Mouse (Mus musculus): ENCODE results near the gene Mrps35. TPM values are rescaled to one million over a fixed set of nuclear protein-coding genes. Genes with fewer than 3 reads are reported as not detected.

Gene Mrps35
- polyA plus RNA-seq, 1 experiment from 2014 or later: 78.5 TPM

- 96% methylated on average over 8 of the region's 8 CpGs for WGBS
These were observed 9.1 kb downstream of the Mrps35 start for GRCm38 (mm10) chr6:147051666-147052065.

GRCm38 (mm10) chr6:147052440-147052839 is 9.9 kb downstream of the Mrps35 start:
- H3K27ac ChIP-seq (ENCODE audit: low read length): no peak overlapping the region
- no peaks in the 10 kb centered on the region for H3K9me3 ChIP-seq (ENCODE audit: control insufficient read depth, low read length)
- peaks cover 16% of the 10 kb centered on the region for H3K36me3 ChIP-seq (ENCODE audit: control insufficient read depth, insufficient read depth)
- peaks cover 10% of the 10 kb centered on the region; the same call in 1 of the 2 replicates for H3K4me1 ChIP-seq (replicated peaks; ENCODE audit: control insufficient read depth, insufficient read depth, low read length)
- ATAC-seq: no peak
- no peaks in the 10 kb centered on the region for H3K27me3 ChIP-seq (replicated peaks; ENCODE audit: control insufficient read depth, insufficient read depth, low read length)
- H3K4me3 ChIP-seq (replicated peaks; ENCODE audit: low read length): no peak overlapping the region
- no peak overlapping the region for H3K9ac ChIP-seq (replicated peaks; ENCODE audit: low read depth, low read length)
- 92% methylated on average over 9 of the region's 9 CpGs for WGBS
- H3K4me2 ChIP-seq (ENCODE audit: low read length): no peak overlapping the region

More at GRCm38 (mm10) chr6:147051666-147052065, 9.1 kb downstream of the Mrps35 start:
- no peak for ATAC-seq
- Histone ChIP-seq H3K27me3 (replicated peaks; ENCODE audit: control insufficient read depth, insufficient read depth, low read length) (no peaks in the 10 kb centered on the region), H3K4me2 (ENCODE audit: low read length) (no peak overlapping the region), H3K9me3 (ENCODE audit: control insufficient read depth, low read length) (no peaks in the 10 kb centered on the region), H3K36me3 (ENCODE audit: control insufficient read depth, insufficient read depth) (peaks cover 17% of the 10 kb centered on the region), H3K4me3 (replicated peaks; ENCODE audit: low read length) (no peak overlapping the region), H3K9ac (replicated peaks; ENCODE audit: low read depth, low read length) (no peak overlapping the region), H3K27ac (ENCODE audit: low read length) (no peak overlapping the region), H3K4me1 (replicated peaks; ENCODE audit: control insufficient read depth, insufficient read depth, low read length) (peaks cover 10% of the 10 kb centered on the region; the same call in 1 of the 2 replicates)

GRCm38 (mm10) chr6:147053785-147054646 is 11.5 kb downstream of the Mrps35 start:
- Histone ChIP-seq H3K36me3 (ENCODE audit: control insufficient read depth, insufficient read depth) (peaks cover 11% of the 10 kb centered on the region), H3K27me3 (replicated peaks; ENCODE audit: control insufficient read depth, insufficient read depth, low read length) (no peaks in the 10 kb centered on the region)

GRCm38 (mm10) chr6:147055374-147055977 is 12.9 kb downstream of the Mrps35 start:
- peaks cover 7% of the 10 kb centered on the region for H3K36me3 ChIP-seq (ENCODE audit: control insufficient read depth, insufficient read depth)
- H3K27ac ChIP-seq (ENCODE audit: low read length): no peak overlapping the region
- H3K4me1 ChIP-seq (replicated peaks; ENCODE audit: control insufficient read depth, insufficient read depth, low read length): peaks cover 10% of the 10 kb centered on the region; the same call in 1 of the 2 replicates
- no peak overlapping the region for H3K9ac ChIP-seq (replicated peaks; ENCODE audit: low read depth, low read length)
- H3K9me3 ChIP-seq (ENCODE audit: control insufficient read depth, low read length): no peaks in the 10 kb centered on the region
- H3K4me3 ChIP-seq (replicated peaks; ENCODE audit: low read length): no peak overlapping the region
- H3K4me2 ChIP-seq (ENCODE audit: low read length): no peak overlapping the region
- H3K27me3 ChIP-seq (replicated peaks; ENCODE audit: control insufficient read depth, insufficient read depth, low read length): no peaks in the 10 kb centered on the region
- WGBS: 86% methylated on average over 10 of the region's 10 CpGs
- no peak for ATAC-seq

More at GRCm38 (mm10) chr6:147053785-147054646, 11.5 kb downstream of the Mrps35 start:
- no peak overlapping the region for H3K9ac ChIP-seq (replicated peaks; ENCODE audit: low read depth, low read length)
- H3K4me3 ChIP-seq (replicated peaks; ENCODE audit: low read length): no peak overlapping the region
- no peaks in the 10 kb centered on the region for H3K9me3 ChIP-seq (ENCODE audit: control insufficient read depth, low read length)
- H3K4me2 ChIP-seq (ENCODE audit: low read length): no peak overlapping the region
- ATAC-seq: peak; percentile 93
- H3K4me1 ChIP-seq (replicated peaks; ENCODE audit: control insufficient read depth, insufficient read depth, low read length): peaks cover 10% of the 10 kb centered on the region; the same call in 1 of the 2 replicates
- H3K27ac ChIP-seq (ENCODE audit: low read length): no peak overlapping the region
- WGBS: 56% methylated on average over 19 of the region's 19 CpGs

GRCm38 (mm10) chr6:147059326-147059725 is 16.8 kb downstream of the Mrps35 start:
- peaks cover 5% of the 10 kb centered on the region; the same call in 1 of the 2 replicates for H3K36me3 ChIP-seq (ENCODE audit: control insufficient read depth, insufficient read depth)
- H3K9me3 ChIP-seq (ENCODE audit: control insufficient read depth, low read length): no peaks in the 10 kb centered on the region
- no peak overlapping the region for H3K27ac ChIP-seq (ENCODE audit: low read length)
- H3K4me3 ChIP-seq (replicated peaks; ENCODE audit: low read length): no peak overlapping the region
- H3K9ac ChIP-seq (replicated peaks; ENCODE audit: low read depth, low read length): no peak overlapping the region
- H3K4me2 ChIP-seq (ENCODE audit: low read length): no peak overlapping the region
- 79% methylated on average over 7 of the region's 7 CpGs for WGBS
- no peak for ATAC-seq
- H3K27me3 ChIP-seq (replicated peaks; ENCODE audit: control insufficient read depth, insufficient read depth, low read length): no peaks in the 10 kb centered on the region
- H3K4me1 ChIP-seq (replicated peaks; ENCODE audit: control insufficient read depth, insufficient read depth, low read length): peaks cover 20% of the 10 kb centered on the region

- H3K27ac ChIP-seq (ENCODE audit: low read length): peak overlapping the region; percentile 20; the same call in 1 of the 2 replicates
- ATAC-seq: peak; percentile 90
These were observed 19.1 kb downstream of the Mrps35 start for GRCm38 (mm10) chr6:147061630-147062029.

GRCm38 (mm10) chr6:147062034-147062433 is 19.5 kb downstream of the Mrps35 start:
- Histone ChIP-seq H3K9ac (replicated peaks; ENCODE audit: low read depth, low read length) (no peak overlapping the region), H3K9me3 (ENCODE audit: control insufficient read depth, low read length) (no peaks in the 10 kb centered on the region), H3K27me3 (replicated peaks; ENCODE audit: control insufficient read depth, insufficient read depth, low read length) (no peaks in the 10 kb centered on the region), H3K36me3 (ENCODE audit: control insufficient read depth, insufficient read depth) (peaks cover 7% of the 10 kb centered on the region), H3K27ac (ENCODE audit: low read length) (peak overlapping the region; percentile 20; the same call in 1 of the 2 replicates), H3K4me1 (replicated peaks; ENCODE audit: control insufficient read depth, insufficient read depth, low read length) (peaks cover 11% of the 10 kb centered on the region), H3K4me2 (ENCODE audit: low read length) (no peak overlapping the region), H3K4me3 (replicated peaks; ENCODE audit: low read length) (no peak overlapping the region)
- ATAC-seq: peak; percentile 77
- WGBS: 20% methylated on average over 7 of the region's 7 CpGs

More at GRCm38 (mm10) chr6:147061630-147062029, 19.1 kb downstream of the Mrps35 start:
- no peak overlapping the region for H3K4me2 ChIP-seq (ENCODE audit: low read length)
- WGBS: 42% methylated on average over 9 of the region's 9 CpGs
- no peak overlapping the region for H3K9ac ChIP-seq (replicated peaks; ENCODE audit: low read depth, low read length)
- no peak overlapping the region for H3K4me3 ChIP-seq (replicated peaks; ENCODE audit: low read length)
- no peaks in the 10 kb centered on the region for H3K9me3 ChIP-seq (ENCODE audit: control insufficient read depth, low read length)
- H3K36me3 ChIP-seq (ENCODE audit: control insufficient read depth, insufficient read depth): peaks cover 5% of the 10 kb centered on the region; the same call in 1 of the 2 replicates
- peaks cover 11% of the 10 kb centered on the region for H3K4me1 ChIP-seq (replicated peaks; ENCODE audit: control insufficient read depth, insufficient read depth, low read length)
- H3K27me3 ChIP-seq (replicated peaks; ENCODE audit: control insufficient read depth, insufficient read depth, low read length): no peaks in the 10 kb centered on the region

GRCm38 (mm10) chr6:147062694-147063093 is 20.1 kb downstream of the Mrps35 start:
- Histone ChIP-seq H3K27me3 (replicated peaks; ENCODE audit: control insufficient read depth, insufficient read depth, low read length) (no peaks in the 10 kb centered on the region), H3K9me3 (ENCODE audit: control insufficient read depth, low read length) (no peaks in the 10 kb centered on the region), H3K4me3 (replicated peaks; ENCODE audit: low read length) (no peak overlapping the region), H3K4me2 (ENCODE audit: low read length) (no peak overlapping the region), H3K27ac (ENCODE audit: low read length) (no peak overlapping the region; the same call in 1 of the 2 replicates), H3K9ac (replicated peaks; ENCODE audit: low read depth, low read length) (no peak overlapping the region), H3K4me1 (replicated peaks; ENCODE audit: control insufficient read depth, insufficient read depth, low read length) (peaks cover 11% of the 10 kb centered on the region), H3K36me3 (ENCODE audit: control insufficient read depth, insufficient read depth) (peaks cover 11% of the 10 kb centered on the region)
- 73% methylated on average over 7 of the region's 7 CpGs for WGBS
- ATAC-seq: no peak

- Histone ChIP-seq H3K9ac (replicated peaks; ENCODE audit: low read depth, low read length) (no peak overlapping the region), H3K36me3 (ENCODE audit: control insufficient read depth, insufficient read depth) (peaks cover 11% of the 10 kb centered on the region), H3K27ac (ENCODE audit: low read length) (no peak overlapping the region), H3K4me1 (replicated peaks; ENCODE audit: control insufficient read depth, insufficient read depth, low read length) (peaks cover 11% of the 10 kb centered on the region), H3K4me2 (ENCODE audit: low read length) (no peak overlapping the region), H3K27me3 (replicated peaks; ENCODE audit: control insufficient read depth, insufficient read depth, low read length) (no peaks in the 10 kb centered on the region), H3K9me3 (ENCODE audit: control insufficient read depth, low read length) (no peaks in the 10 kb centered on the region), H3K4me3 (replicated peaks; ENCODE audit: low read length) (no peak overlapping the region)
- 95% methylated on average over 10 of the region's 10 CpGs for WGBS
- ATAC-seq: no peak
These were observed 21.8 kb downstream of the Mrps35 start for GRCm38 (mm10) chr6:147064226-147064943.
